In the genomic region with DNA sequence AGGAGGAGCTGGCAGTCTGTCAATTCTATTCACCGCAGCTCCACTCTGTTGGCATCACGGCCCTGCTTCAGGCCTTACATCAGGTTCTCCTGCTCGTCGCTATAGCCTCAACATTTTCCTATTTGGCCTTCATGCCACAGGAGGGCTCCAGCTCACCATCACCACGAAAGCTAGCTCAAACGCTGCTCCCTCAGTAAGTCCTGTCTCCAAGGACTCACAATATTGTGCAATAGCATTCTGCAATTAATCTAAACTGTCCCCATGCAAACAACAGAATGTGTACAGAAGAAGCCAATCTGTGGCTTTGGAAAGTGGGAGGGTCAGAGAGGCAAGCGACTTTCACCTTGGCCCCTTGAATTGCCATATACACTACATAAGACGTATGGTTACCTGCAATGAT, we compare ENCODE assay signal across 8 mouse cellular contexts. TPM values are rescaled to one million over a fixed set of nuclear protein-coding genes. Genes with fewer than 3 reads are reported as not detected.
DNase-seq lines count a peak whose midpoint lies in the region; ATAC-seq and TF ChIP-seq lines count a peak whose summit lies in the region.

No protein-coding gene starts in this region.

- H3K4me1 ChIP-seq in forebrain, embryonic 13.5 days, result peaks cover 8% of the 10 kb centered on the region; the same call in 1 of the 2 replicates
- H3K4me1 ChIP-seq in forebrain, embryonic 10.5 days, result no peaks in the 10 kb centered on the region
- no peaks in the 10 kb centered on the region for H3K4me1 ChIP-seq in midbrain, embryonic 14.5 days (ENCODE audit: control insufficient read depth, insufficient read depth, low read length)
- H3K4me1 ChIP-seq in midbrain, embryonic 11.5 days (ENCODE audit: control insufficient read depth, insufficient read depth, low read length), result no peaks in the 10 kb centered on the region
- no peaks in the 10 kb centered on the region for H3K4me1 ChIP-seq in embryonic fibroblast, embryonic 13.5 days (ENCODE audit: control insufficient read depth, insufficient read depth, low read length)
- no peaks in the 10 kb centered on the region for H3K4me1 ChIP-seq in heart, embryonic 12.5 days (replicated peaks)

- H3K9me3 ChIP-seq in forebrain, embryonic 13.5 days (replicated peaks), result no peaks in the 10 kb centered on the region
- no peaks in the 10 kb centered on the region for H3K9me3 ChIP-seq in forebrain, embryonic 10.5 days
- H3K9me3 ChIP-seq in midbrain, embryonic 14.5 days (ENCODE audit: control insufficient read depth, low read length), result no peaks in the 10 kb centered on the region
- H3K9me3 ChIP-seq in midbrain, embryonic 11.5 days (ENCODE audit: control insufficient read depth, low read length), result no peaks in the 10 kb centered on the region
- H3K9me3 ChIP-seq in heart, embryonic 12.5 days (replicated peaks), result no peaks in the 10 kb centered on the region

- WGBS in forebrain, embryonic 13.5 days, result 58% methylated on average over 8 of the region's 8 CpGs
- WGBS in forebrain, embryonic 10.5 days, result 90% methylated on average over 8 of the region's 8 CpGs
- WGBS in midbrain, embryonic 14.5 days, result 75% methylated on average over 8 of the region's 8 CpGs
- 89% methylated on average over 8 of the region's 8 CpGs for WGBS in midbrain, embryonic 11.5 days
- WGBS in heart, embryonic 12.5 days, result 87% methylated on average over 8 of the region's 8 CpGs

- H3K27ac ChIP-seq in forebrain, embryonic 13.5 days, result no peak overlapping the region
- no peak overlapping the region for H3K27ac ChIP-seq in forebrain, embryonic 10.5 days
- H3K27ac ChIP-seq in midbrain, embryonic 14.5 days (replicated peaks; ENCODE audit: low read depth, low read length), result no peak overlapping the region
- no peak overlapping the region for H3K27ac ChIP-seq in midbrain, embryonic 11.5 days (ENCODE audit: low read depth, low read length)
- no peak overlapping the region for H3K27ac ChIP-seq in embryonic fibroblast, embryonic 13.5 days (ENCODE audit: insufficient read depth, low read length)
- H3K27ac ChIP-seq in heart, embryonic 12.5 days (ENCODE audit: poor library complexity, severe bottlenecking), result no peak overlapping the region

- no peak overlapping the region for H3K4me2 ChIP-seq in forebrain, embryonic 13.5 days
- H3K4me2 ChIP-seq in midbrain, embryonic 14.5 days (ENCODE audit: low read length), result no peak overlapping the region
- no peak overlapping the region for H3K4me2 ChIP-seq in midbrain, embryonic 11.5 days
- no peak overlapping the region for H3K4me2 ChIP-seq in heart, embryonic 12.5 days

- H3K36me3 ChIP-seq in forebrain, embryonic 13.5 days (ENCODE audit: poor library complexity, severe bottlenecking), result peaks cover 30% of the 10 kb centered on the region
- peaks cover 31% of the 10 kb centered on the region for H3K36me3 ChIP-seq in forebrain, embryonic 10.5 days (replicated peaks)
- H3K36me3 ChIP-seq in midbrain, embryonic 14.5 days (ENCODE audit: control insufficient read depth, insufficient read depth, low read length), result peaks cover 5% of the 10 kb centered on the region
- 0 out of 2 replicates have a peak, but pooled peaks cover 3% of the 10 kb centered on the region for H3K36me3 ChIP-seq in midbrain, embryonic 11.5 days (ENCODE audit: control insufficient read depth, insufficient read depth, low read length)
- peaks cover 19% of the 10 kb centered on the region for H3K36me3 ChIP-seq in heart, embryonic 12.5 days

- H3K9ac ChIP-seq in forebrain, embryonic 13.5 days, result no peak overlapping the region
- H3K9ac ChIP-seq in midbrain, embryonic 14.5 days (replicated peaks; ENCODE audit: low read length), result no peak overlapping the region
- H3K9ac ChIP-seq in midbrain, embryonic 11.5 days (ENCODE audit: low read length), result no peak overlapping the region
- no peak overlapping the region for H3K9ac ChIP-seq in heart, embryonic 12.5 days

- ATAC-seq in forebrain, embryonic 13.5 days, result peak; percentile 75
- no peak for ATAC-seq in midbrain, embryonic 14.5 days (ENCODE audit: low FRiP score, low TSS enrichment)
- ATAC-seq in midbrain, embryonic 11.5 days (ENCODE audit: low FRiP score), result no peak
- peak; percentile 80 for ATAC-seq in megakaryocyte progenitor cell, adult 5-6 weeks (replicated peaks; ENCODE audit: poor library complexity)
- no peak for ATAC-seq in heart, embryonic 12.5 days (ENCODE audit: insufficient number of reproducible peaks, low FRiP score)

- no peaks in the 10 kb centered on the region for H3K27me3 ChIP-seq in forebrain, embryonic 13.5 days
- no peaks in the 10 kb centered on the region for H3K27me3 ChIP-seq in forebrain, embryonic 10.5 days (ENCODE audit: poor library complexity, severe bottlenecking)
- H3K27me3 ChIP-seq in midbrain, embryonic 14.5 days (ENCODE audit: control insufficient read depth, insufficient read depth, low read length), result no peaks in the 10 kb centered on the region
- H3K27me3 ChIP-seq in midbrain, embryonic 11.5 days (ENCODE audit: control insufficient read depth, insufficient read depth, low read length), result no peaks in the 10 kb centered on the region
- no peaks in the 10 kb centered on the region for H3K27me3 ChIP-seq in heart, embryonic 12.5 days (replicated peaks)

- no peak for DNase-seq in forebrain, embryonic 10.5 days (ENCODE audit: extremely low spot score, low spot score)
- peak; percentile 58 for DNase-seq in midbrain, embryonic 14.5 days
- no peak for DNase-seq in midbrain, embryonic 11.5 days (ENCODE audit: low spot score, missing footprints)
- no peak for DNase-seq in yolk sac, embryonic 10.5 days (ENCODE audit: low spot score)

- no peak for TF ChIP-seq POLR2A in embryonic fibroblast, embryonic 13.5 days (IDR thresholded peaks at IDR 0.05; ENCODE audit: low read depth, low read length)

- peak; percentile 58; the same call in 1 of the 2 replicates for TF ChIP-seq CTCF in embryonic fibroblast, embryonic 13.5 days (IDR thresholded peaks at IDR 0.05; ENCODE audit: borderline replicate concordance, insufficient read depth, low read length)

- no peak overlapping the region for H3K4me3 ChIP-seq in forebrain, embryonic 13.5 days
- no peak overlapping the region for H3K4me3 ChIP-seq in forebrain, embryonic 10.5 days
- H3K4me3 ChIP-seq in midbrain, embryonic 14.5 days (replicated peaks; ENCODE audit: low read depth, low read length), result no peak overlapping the region
- H3K4me3 ChIP-seq in midbrain, embryonic 11.5 days (ENCODE audit: low read depth, low read length), result no peak overlapping the region
- no peak overlapping the region for H3K4me3 ChIP-seq in embryonic fibroblast, embryonic 13.5 days (ENCODE audit: insufficient read depth, low read length)
- no peak overlapping the region for H3K4me3 ChIP-seq in heart, embryonic 12.5 days

RNA-seq across cellular contexts. Expression of a gene that starts 27.8 kb away (rescaled TPM):
- polyA plus RNA-seq in forebrain, embryonic 13.5 days (2015; fragmentation: Nextera tagmentation; extraction: Ambion mirVana), result 143 and 160 TPM in 2 replicates
- 208 and 215 TPM in 2 replicates for polyA plus RNA-seq in forebrain, embryonic 10.5 days (2016; fragmentation: Nextera tagmentation; extraction: Ambion mirVana)
- polyA plus RNA-seq in midbrain, embryonic 14.5 days (2014; fragmentation: Nextera tagmentation; extraction: Ambion mirVana), result 173 and 174 TPM in 2 replicates
- polyA plus RNA-seq in midbrain, embryonic 11.5 days (2014; fragmentation: Nextera tagmentation; extraction: Ambion mirVana), result 246 and 263 TPM in 2 replicates
- 134 and 203 TPM in 2 replicates for polyA plus RNA-seq in embryonic fibroblast, embryonic 13.5 days (2011; ENCODE audit: insufficient read length, low read depth, missing spikeins)
- total RNA-seq in megakaryocyte progenitor cell, adult 5-6 weeks (2015), result 22.8 and 23.8 TPM in 2 replicates
- 46.0 and 51.2 TPM in 2 replicates for total RNA-seq in megakaryocyte progenitor cell, adult 5-6 weeks (2017)
- polyA plus RNA-seq in heart, embryonic 12.5 days (2016; fragmentation: Nextera tagmentation; extraction: Ambion mirVana), result 64.6 and 65.9 TPM in 2 replicates

Comparison
In these comparisons a context has a peak if more than half of its experiments do, and no peak if none do; other contexts are left out.
1. ATAC-seq: peak in forebrain, embryonic 13.5 days (single experiment) and megakaryocyte progenitor cell, adult 5-6 weeks (single experiment); none in midbrain, embryonic 14.5 days (single experiment), midbrain, embryonic 11.5 days (single experiment) and heart, embryonic 12.5 days (single experiment).